Mouse (Mus musculus) brain, embryonic 14.5 days (tissue): ENCODE measurements at regions not wholly inside any gene's neighbourhood (a gene's known extent, or its start where the extent isn't known, plus 50 kb on each side); places are given as distances from the start of the nearest gene placed in this dataset.
"Not testable (repeated sequence)": the region's sequence is repeated elsewhere in the genome, so short reads cannot be mapped to it uniquely, and the experiment has no call there.

Experiments used
- DNase-seq: peaks from one replicate; pipeline ENCODE4 v3.0.0-alpha.2; 2011; ENCODE audit warnings: low read depth
- CTCF ChIP-seq: fragments of 200-500 bp; IDR thresholded peaks from 2 replicates; pipeline ENCODE4 v1.5.1; 2012; ENCODE audit warnings: inconsistent platforms, mild to moderate bottlenecking, moderate library complexity, borderline replicate concordance; ENCODE audit not compliant: insufficient read depth, insufficient read length; ENCODE audit errors: extremely low read depth
- POLR2A ChIP-seq: fragments of 200-500 bp; IDR thresholded peaks from 2 replicates; pipeline ENCODE4 v1.6.1; 2012; ENCODE audit warnings: mild to moderate bottlenecking, inconsistent platforms, borderline replicate concordance; ENCODE audit not compliant: poor library complexity, insufficient read depth, insufficient read length, severe bottlenecking; ENCODE audit errors: extremely low read depth

GRCm38 (mm10) chr8:60728339-60728738 lies 95.7 kb downstream of the Mfap3l start:
- DNase-seq = no peak
- no peak for TF ChIP-seq POLR2A
- no peak for TF ChIP-seq CTCF

GRCm38 (mm10) chr8:60732545-60732944 lies 99.9 kb downstream of the Mfap3l start:
- no peak for DNase-seq
- TF ChIP-seq CTCF = no peak
- TF ChIP-seq POLR2A = no peak

GRCm38 (mm10) chr8:60735961-60736360 lies 103.3 kb downstream of the Mfap3l start:
- DNase-seq = no peak
- no peak for TF ChIP-seq CTCF
- no peak for TF ChIP-seq POLR2A

GRCm38 (mm10) chr8:60736401-60736800 lies 103.8 kb downstream of the Mfap3l start:
- DNase-seq = no peak
- no peak for TF ChIP-seq POLR2A
- no peak for TF ChIP-seq CTCF

GRCm38 (mm10) chr8:60736913-60737312 lies 104.3 kb downstream of the Mfap3l start:
- DNase-seq = no peak
- TF ChIP-seq POLR2A = no peak
- TF ChIP-seq CTCF = no peak

- no peak for DNase-seq
- no peak for TF ChIP-seq POLR2A
- TF ChIP-seq CTCF = no peak
Measured at GRCm38 (mm10) chr8:60737616-60738015, 105.0 kb downstream of the Mfap3l start.

GRCm38 (mm10) chr8:60745877-60746276 lies 113.2 kb downstream of the Mfap3l start:
- DNase-seq = no peak
- TF ChIP-seq POLR2A (no peak), CTCF (no peak)

GRCm38 (mm10) chr8:60746486-60746885 lies 113.9 kb downstream of the Mfap3l start:
- TF ChIP-seq POLR2A (no peak), CTCF (no peak)
- DNase-seq = peak; percentile 48

- DNase-seq = peak; percentile 4
- TF ChIP-seq POLR2A = no peak
- TF ChIP-seq CTCF = no peak
Measured at GRCm38 (mm10) chr8:60755704-60756415, 123.2 kb downstream of the Mfap3l start.

- DNase-seq = no peak
- TF ChIP-seq CTCF (no peak), POLR2A (no peak)
Measured at GRCm38 (mm10) chr8:60763959-60764358, 126.3 kb upstream of the Hpf1 start.

- peak; percentile 10 for DNase-seq
- TF ChIP-seq CTCF (no peak), POLR2A (no peak)
Measured at GRCm38 (mm10) chr8:60773350-60773749, 116.9 kb upstream of the Hpf1 start.

GRCm38 (mm10) chr8:60776251-60776650 lies 114.0 kb upstream of the Hpf1 start:
- DNase-seq = not testable (repeated sequence)
